Mouse (Mus musculus): Measurements from ENCODE around the gene Klk1b27.
"Not testable (repeated sequence)": the region's sequence is repeated elsewhere in the genome, so short reads cannot be mapped to it uniquely, and the experiment has no call there.

DNA sequence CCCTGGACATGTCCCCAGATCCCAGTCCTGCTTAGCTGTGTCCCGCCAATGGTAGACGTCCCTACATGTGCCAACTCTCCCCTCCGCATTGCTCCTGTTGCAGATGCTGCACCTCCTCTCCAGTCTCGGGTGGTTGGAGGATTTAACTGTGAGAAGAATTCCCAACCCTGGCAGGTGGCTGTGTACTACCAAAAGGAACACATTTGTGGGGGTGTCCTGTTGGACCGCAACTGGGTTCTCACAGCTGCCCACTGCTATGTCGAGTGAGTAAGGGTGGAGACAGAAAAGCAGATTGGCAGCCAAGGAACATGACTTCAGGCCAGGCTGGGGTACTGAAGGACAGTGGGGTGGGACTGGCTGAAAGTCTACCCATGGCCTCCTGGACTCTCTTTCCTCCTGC, 37.4 kb upstream of the Klk1b27 start:
- not testable (repeated sequence) for TF ChIP-seq NANOG (IDR thresholded peaks at IDR 0.05; ENCODE audit: borderline replicate concordance, low read length); CTCF (conservative IDR thresholded peaks at IDR 0.05; ENCODE audit: low read length); POU5F1 (IDR thresholded peaks at IDR 0.05; ENCODE audit: borderline replicate concordance, low read length)

Data from E14TG2a.4 (cell line).